ENCODE assay signal across 8 mouse cellular contexts in genomic region chr8:28400141-28400540, GRCm38 (mm10).
"Had no signal": no experiment of that assay in that cellular context is flagged by ENCODE, and none has a peak within 500 bp of the region (broad histone marks: within the 10 kb centered on the region; RNA-seq: fewer than 3 reads in every experiment).

No protein-coding gene starts in this region.

- H3K4me3 ChIP-seq: limb, embryonic 15.5 days; liver, embryonic 12.5 days; midbrain, embryonic 13.5 days had no signal

- ATAC-seq: liver, embryonic 12.5 days; midbrain, embryonic 13.5 days had no signal

- H3K27ac ChIP-seq: limb, embryonic 15.5 days; liver, embryonic 12.5 days; midbrain, embryonic 13.5 days had no signal

- H3K4me1 ChIP-seq: limb, embryonic 15.5 days; liver, embryonic 12.5 days; midbrain, embryonic 13.5 days had no signal

- H3K27me3 ChIP-seq: limb, embryonic 15.5 days; liver, embryonic 12.5 days; midbrain, embryonic 13.5 days had no signal

- H3K9me3 ChIP-seq: limb, embryonic 15.5 days; liver, embryonic 12.5 days; midbrain, embryonic 13.5 days had no signal

- H3K9ac ChIP-seq: limb, embryonic 15.5 days; liver, embryonic 12.5 days; midbrain, embryonic 13.5 days had no signal

- H3K4me2 ChIP-seq: limb, embryonic 15.5 days; liver, embryonic 12.5 days; midbrain, embryonic 13.5 days had no signal

- DNase-seq: kidney, postnatal 14 days; left cerebral cortex, postnatal 4 days; right cerebral cortex, adult 18-20 months; right cerebral cortex, postnatal 25 days; thymus, postnatal 36 days had no signal

- H3K36me3 ChIP-seq: limb, embryonic 15.5 days; liver, embryonic 12.5 days; midbrain, embryonic 13.5 days had no signal
